ENCODE assay signal across 12 mouse cellular contexts in the genomic region with DNA sequence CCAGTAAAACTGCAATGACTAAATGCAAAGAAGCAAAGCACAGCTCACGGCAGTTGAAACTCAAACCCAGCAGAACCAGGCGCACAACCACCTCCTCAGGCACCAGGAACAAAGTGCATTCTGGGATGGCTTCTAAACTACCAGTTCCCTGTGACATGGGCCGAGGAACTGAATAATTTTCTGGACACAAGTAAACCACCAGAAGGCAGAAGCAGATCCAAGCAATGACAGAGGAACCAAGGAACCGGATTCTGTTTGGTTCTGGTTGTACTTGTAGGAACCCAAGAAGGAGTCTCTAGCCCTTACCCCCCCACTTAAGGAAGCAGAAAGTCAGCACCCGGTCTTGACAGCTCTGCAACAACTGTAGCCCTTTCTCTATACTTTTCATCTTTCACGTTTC.
"Had no signal": no experiment of that assay in that cellular context is flagged by ENCODE, and none has a peak within 500 bp of the region (broad histone marks: within the 10 kb centered on the region; RNA-seq: fewer than 3 reads in every experiment).

No protein-coding gene starts in this region.

- H3K4me3 ChIP-seq: limb, embryonic 10.5 days; liver, embryonic 15.5 days; midbrain, embryonic 13.5 days; neural tube, embryonic 15.5 days; stomach, embryonic 15.5 days had no signal

- DNase-seq: kidney, postnatal 10 days; lung, adult 2 months; lung, postnatal 36 days; thymus, adult 2 months; thymus, postnatal 25 days had no signal

- H3K27ac ChIP-seq: limb, embryonic 10.5 days; liver, embryonic 15.5 days; midbrain, embryonic 13.5 days; neural tube, embryonic 15.5 days; stomach, embryonic 15.5 days had no signal

- ATAC-seq: intestine, embryonic 16.5 days; lung, postnatal 0 days; midbrain, embryonic 13.5 days had no signal
